Mouse (Mus musculus) MEL (cell line): ENCODE data around the gene Nt5dc2. TPM values are rescaled to one million over a fixed set of nuclear protein-coding genes. Genes with fewer than 3 reads are reported as not detected.

Source experiments
- DNase-seq: peaks from one replicate; pipeline ENCODE4 v3.0.0; 2011; ENCODE audit warnings: low read depth, low spot score
- H3K27ac ChIP-seq: 2 replicates; pipeline ENCODE4 v1.5.1; 2012; ENCODE audit warnings: low read depth, mild to moderate bottlenecking, control low read depth, low read length, moderate library complexity; ENCODE audit not compliant: control insufficient read depth
- H3K27me3 ChIP-seq, 2 experiments: fragments of 150-350 bp in 1 of 2; sonication (generic) in 1 of 2; 2 replicates each; pipeline ENCODE4 v1.6.1; 2012; ENCODE audit warnings: low read length in 2 of 2, mild to moderate bottlenecking in 2 of 2, improper control_type of control experiment in 1 of 2, moderate library complexity in 1 of 2; ENCODE audit not compliant: insufficient read depth in 2 of 2, control insufficient read depth in 1 of 2
- H3K36me3 ChIP-seq, 2 experiments: 2 replicates each; pipeline ENCODE4 v1.6.1; 2012 to 2014; ENCODE audit warnings: low read length in 2 of 2, improper control_type of control experiment in 1 of 2, inconsistent platforms in 1 of 2, mild to moderate bottlenecking in 1 of 2; ENCODE audit not compliant: insufficient read depth in 2 of 2, control insufficient read depth in 1 of 2
- H3K4me1 ChIP-seq, 2 experiments: fragments of 150-350 bp in 1 of 2; sonication (generic) in 1 of 2; 2 replicates each; pipeline ENCODE4 v1.6.1; 2012; ENCODE audit warnings: low read length in 2 of 2, improper control_type of control experiment in 1 of 2, mild to moderate bottlenecking in 1 of 2; ENCODE audit not compliant: insufficient read depth in 2 of 2, control insufficient read depth in 1 of 2
- H3K4me3 ChIP-seq, 2 experiments: fragments of 150-350 bp in 1 of 2; sonication (generic) in 1 of 2; 2 replicates each; pipeline ENCODE4 v1.5.1; 2012; ENCODE audit warnings: low read depth in 2 of 2, low read length in 2 of 2, mild to moderate bottlenecking in 2 of 2, moderate library complexity in 2 of 2, control low read depth in 1 of 2, improper control_type of control experiment in 1 of 2; ENCODE audit not compliant: control insufficient read depth in 1 of 2, insufficient read depth in 1 of 2
- H3K79me2 ChIP-seq: 2 replicates; pipeline ENCODE4 v1.6.1; 2012; ENCODE audit warnings: mild to moderate bottlenecking, low read length, moderate library complexity; ENCODE audit not compliant: control insufficient read depth, poor library complexity, insufficient read depth
- H3K9ac ChIP-seq: 2 replicates; pipeline ENCODE4 v1.6.1; 2012; ENCODE audit warnings: low read depth, mild to moderate bottlenecking, control low read depth, low read length, moderate library complexity; ENCODE audit not compliant: control insufficient read depth, poor library complexity, severe bottlenecking
- H3K9me3 ChIP-seq: fragments of 150-350 bp; sonication (generic); replicated peaks from 2 replicates; pipeline ENCODE4 v1.6.1; 2012; ENCODE audit warnings: mild to moderate bottlenecking, low read length, improper control_type of control experiment, moderate library complexity; ENCODE audit not compliant: insufficient read depth
- CTCF ChIP-seq, 3 experiments: IDR thresholded peaks in 2 of 3; conservative IDR thresholded peaks in 1 of 3; 2 replicates each; pipeline ENCODE4 v1.5.1; 2011 to 2012; ENCODE audit warnings: low read length in 3 of 3, low read depth in 2 of 3, mild to moderate bottlenecking in 2 of 3, improper control_type of control experiment in 1 of 3, inconsistent platforms in 1 of 3, mixed read lengths in 1 of 3, moderate library complexity in 1 of 3; ENCODE audit not compliant: control insufficient read depth in 1 of 3, insufficient read depth in 1 of 3, poor library complexity in 1 of 3, severe bottlenecking in 1 of 3
- GABPA ChIP-seq: IDR thresholded peaks from 2 replicates; pipeline ENCODE4 v1.6.1; 2012; ENCODE audit warnings: low read depth, mild to moderate bottlenecking, inconsistent platforms, low read length, improper control_type of control experiment, moderate library complexity
- JUND ChIP-seq: IDR thresholded peaks from 2 replicates; pipeline ENCODE4 v1.6.1; 2011; ENCODE audit warnings: low read depth, mild to moderate bottlenecking, improper control_type of control experiment, low read length
- MAFK ChIP-seq: IDR thresholded peaks from 2 replicates; pipeline ENCODE4 v1.6.1; 2011; ENCODE audit warnings: low read depth, mild to moderate bottlenecking, low read length, improper control_type of control experiment, borderline replicate concordance
- MYB ChIP-seq: IDR thresholded peaks from 2 replicates; pipeline ENCODE4 v1.6.1; 2011; ENCODE audit warnings: mild to moderate bottlenecking, low read depth, low read length, improper control_type of control experiment
- MYC ChIP-seq: IDR thresholded peaks from 2 replicates; pipeline ENCODE4 v1.6.1; 2011; ENCODE audit warnings: low read depth, mild to moderate bottlenecking, low read length, improper control_type of control experiment, moderate library complexity
- NELFE ChIP-seq: IDR thresholded peaks from 2 replicates; pipeline ENCODE4 v1.6.1; 2011; ENCODE audit warnings: low read depth, low read length, improper control_type of control experiment
- POLR2AphosphoS2 ChIP-seq: IDR thresholded peaks from 2 replicates; pipeline ENCODE4 v1.6.1; 2011; ENCODE audit warnings: low read length, improper control_type of control experiment
- TAL1 ChIP-seq: IDR thresholded peaks from 2 replicates; pipeline ENCODE4 v1.6.1; 2012; ENCODE audit warnings: mild to moderate bottlenecking, inconsistent platforms, low read length, moderate library complexity, mixed read lengths
- TCF12 ChIP-seq: IDR thresholded peaks from 2 replicates; pipeline ENCODE4 v1.6.1; 2014; ENCODE audit warnings: low read depth, mild to moderate bottlenecking, inconsistent platforms, low read length, improper control_type of control experiment, moderate library complexity
- USF1 ChIP-seq: IDR thresholded peaks from 2 replicates; pipeline ENCODE4 v1.6.1; 2014; ENCODE audit warnings: low read depth, mild to moderate bottlenecking, inconsistent platforms, low read length, improper control_type of control experiment, moderate library complexity
- ZKSCAN1 ChIP-seq: IDR thresholded peaks from 2 replicates; pipeline ENCODE4 v1.6.1; 2012; ENCODE audit warnings: low read depth, mild to moderate bottlenecking, inconsistent platforms, low read length, improper control_type of control experiment, moderate library complexity
- ZMIZ1 ChIP-seq: IDR thresholded peaks from 2 replicates; pipeline ENCODE4 v1.6.1; 2012; ENCODE audit warnings: low read depth, mild to moderate bottlenecking, inconsistent platforms, low read length, improper control_type of control experiment, moderate library complexity
- polyA plus RNA-seq, 2 experiments: library from polyadenylated mRNA; stranded (reverse) in 1 of 2; unstranded in 1 of 2; fragments of >175 nt in 1 of 2; fragments of >200 nt in 1 of 2; gene quantifications; 2 replicates each; pipeline versions ENCODE4 v1.2.1 to v1.2.4; 2012; ENCODE audit warnings: low replicate concordance in 2 of 2, low read depth in 1 of 2; ENCODE audit not compliant: insufficient read length in 2 of 2, insufficient read depth in 1 of 2, missing spikeins in 1 of 2
- total RNA-seq: library from RNA; depleted of rRNA; stranded (reverse); fragments of 300-350 nt; gene quantifications from 2 replicates; pipeline ENCODE4 v1.2.3, GENCODE M21; 2012

Gene Nt5dc2
- total and polyA plus RNA-seq, 3 experiments = 168 to 349 (median 291) TPM

DNA sequence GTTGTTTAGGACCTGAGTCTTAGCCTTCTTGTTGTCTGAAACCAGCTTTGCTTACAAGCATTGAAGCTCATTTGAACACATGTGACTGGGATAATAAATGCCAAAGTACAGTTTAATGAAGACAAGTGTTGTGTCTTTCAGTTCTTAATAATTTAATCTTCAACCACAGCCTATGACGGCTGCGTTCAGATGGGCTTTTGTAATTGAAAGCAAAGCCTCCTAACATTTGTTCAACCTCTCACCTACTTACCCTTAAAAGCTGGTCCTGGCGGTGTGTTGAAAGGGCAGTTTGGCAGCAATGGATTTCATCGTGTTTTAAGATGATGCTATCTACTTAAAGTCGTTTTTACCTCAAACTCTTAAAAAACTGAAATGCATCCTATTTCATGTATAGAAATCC lies 18.7 kb upstream of the Nt5dc2 start:
- H3K9me3 ChIP-seq = no peaks in the 10 kb centered on the region
- H3K9ac ChIP-seq = no peak overlapping the region
- TF ChIP-seq MYB (no peak), POLR2AphosphoS2 (no peak)
- peaks cover 20 to 21% of the 10 kb centered on the region in 2 experiments for H3K36me3 ChIP-seq
- no peak overlapping the region for H3K27ac ChIP-seq
- H3K4me1 ChIP-seq = peaks cover 14 to 16% of the 10 kb centered on the region in 2 experiments
- DNase-seq = no peak
- no peaks in the 10 kb centered on the region for H3K79me2 ChIP-seq
- no peak overlapping the region for H3K4me3 ChIP-seq
- H3K27me3 ChIP-seq = no peaks in the 10 kb centered on the region

- Histone ChIP-seq H3K27ac (no peak overlapping the region), H3K4me1 (peaks cover 14 to 16% of the 10 kb centered on the region in 2 experiments), H3K9me3 (no peaks in the 10 kb centered on the region), H3K79me2 (no peaks in the 10 kb centered on the region), H3K27me3 (no peaks in the 10 kb centered on the region), H3K4me3 (no peak overlapping the region), H3K9ac (no peak overlapping the region), H3K36me3 (peaks cover 20 to 34% of the 10 kb centered on the region in 2 experiments)
- DNase-seq = no peak
- TF ChIP-seq MAFK = no peak
- peak; percentile 20; the same call in 1 of the 2 replicates for TF ChIP-seq USF1
Observed at GRCm38 (mm10) chr14:31114011-31114410, 16.8 kb upstream of the Nt5dc2 start.

GRCm38 (mm10) chr14:31115522-31115921 lies 15.3 kb upstream of the Nt5dc2 start:
- H3K9me3 ChIP-seq = no peaks in the 10 kb centered on the region
- no peak for DNase-seq
- no peak overlapping the region for H3K4me3 ChIP-seq
- H3K79me2 ChIP-seq = peaks cover 1% of the 10 kb centered on the region; the same call in 1 of the 2 replicates
- no peak overlapping the region for H3K27ac ChIP-seq
- H3K27me3 ChIP-seq = no peaks in the 10 kb centered on the region
- TF ChIP-seq MYC (no peak), ZMIZ1 (no peak), NELFE (no peak), ZKSCAN1 (no peak), TCF12 (no peak), CTCF (IDR thresholded peaks at IDR 0.05 in 2 of 3, conservative IDR thresholded peaks at IDR 0.05 in 1 of 3; ENCODE audit: control insufficient read depth in 1 of 3, insufficient read depth in 1 of 3, low read depth in 2 of 3, low read length in 3 of 3, poor library complexity in 1 of 3, severe bottlenecking in 1 of 3) (no peak), JUND (no peak), GABPA (no peak), TAL1 (no peak), MAFK (no peak)
- H3K36me3 ChIP-seq = peaks cover 15 to 37% of the 10 kb centered on the region in 2 experiments
- peaks cover 11 to 13% of the 10 kb centered on the region in 2 experiments for H3K4me1 ChIP-seq
- H3K9ac ChIP-seq = no peak overlapping the region
